Mouse (Mus musculus) neural tube, embryonic 11.5 days (tissue): Measurements from ENCODE around the gene Zer1. TPM values are rescaled to one million over a fixed set of nuclear protein-coding genes. Genes with fewer than 3 reads are reported as not detected.

Experiments used
- ATAC-seq: fragments of 200-750 bp; cut with Nextera tagmentation; 2 replicates; pipeline ENCODE4 v1.8.0; 2017; ENCODE audit warnings: moderate number of reproducible peaks, mild to moderate bottlenecking, moderate TSS enrichment, moderate library complexity; ENCODE audit not compliant: insufficient read depth, low FRiP score, low TSS enrichment
- DNase-seq: peaks from one replicate; pipeline ENCODE4 v3.0.0-alpha.2; 2015; ENCODE audit warnings: low spot score
- H3K27ac ChIP-seq: fragments of 300-500 bp; sonication (generic); 2 replicates; pipeline ENCODE4 v1.5.1; 2014; ENCODE audit warnings: low read depth, mild to moderate bottlenecking, low read length
- H3K27me3 ChIP-seq: fragments of 300-500 bp; sonication (generic); 2 replicates; pipeline ENCODE4 v1.6.1; 2014; ENCODE audit warnings: mild to moderate bottlenecking, low read length, mixed read lengths; ENCODE audit not compliant: control insufficient read depth, insufficient read depth
- H3K36me3 ChIP-seq: fragments of 300-500 bp; sonication (generic); 2 replicates; pipeline ENCODE4 v1.6.1; 2014; ENCODE audit warnings: mild to moderate bottlenecking, low read length, moderate library complexity, mixed read lengths; ENCODE audit not compliant: control insufficient read depth, insufficient read depth
- H3K4me1 ChIP-seq: fragments of 300-500 bp; sonication (generic); 2 replicates; pipeline ENCODE4 v1.6.1; 2014; ENCODE audit warnings: low read length, mixed read lengths; ENCODE audit not compliant: control insufficient read depth, insufficient read depth
- H3K4me2 ChIP-seq: fragments of 300-500 bp; sonication (generic); 2 replicates; pipeline ENCODE4 v1.6.1; 2014; ENCODE audit warnings: low read depth, mild to moderate bottlenecking, moderate library complexity
- H3K4me3 ChIP-seq: fragments of 300-500 bp; sonication (generic); 2 replicates; pipeline ENCODE4 v1.5.1; 2014; ENCODE audit warnings: low read depth, low read length
- H3K9ac ChIP-seq: fragments of 300-500 bp; sonication (generic); 2 replicates; pipeline ENCODE4 v1.6.1; 2014; ENCODE audit warnings: mild to moderate bottlenecking, low read length
- H3K9me3 ChIP-seq: fragments of 300-500 bp; sonication (generic); 2 replicates; pipeline ENCODE4 v1.6.1; 2016; ENCODE audit warnings: low read length; ENCODE audit not compliant: control insufficient read depth
- WGBS: fragments of 180-500 bp; shearing (Covaris S2); extraction: QIAGEN DNeasy Blood & Tissue Kit; methylation state at CpG from one replicate; pipeline ENCODE4 v1.1.7; 2014; 5-methylcytosine and 5-hydroxymethylcytosine counted together
- polyA plus RNA-seq: library from polyadenylated mRNA; unstranded; fragments of >200 nt; fragmentation: Nextera tagmentation; extraction: Ambion mirVana; gene quantifications from 2 replicates; pipeline ENCODE4 v1.2.1, GENCODE M21; 2014

Zer1 gene
- polyA plus RNA-seq, 1 experiment from 2014 or later = 5.4 TPM

DNA sequence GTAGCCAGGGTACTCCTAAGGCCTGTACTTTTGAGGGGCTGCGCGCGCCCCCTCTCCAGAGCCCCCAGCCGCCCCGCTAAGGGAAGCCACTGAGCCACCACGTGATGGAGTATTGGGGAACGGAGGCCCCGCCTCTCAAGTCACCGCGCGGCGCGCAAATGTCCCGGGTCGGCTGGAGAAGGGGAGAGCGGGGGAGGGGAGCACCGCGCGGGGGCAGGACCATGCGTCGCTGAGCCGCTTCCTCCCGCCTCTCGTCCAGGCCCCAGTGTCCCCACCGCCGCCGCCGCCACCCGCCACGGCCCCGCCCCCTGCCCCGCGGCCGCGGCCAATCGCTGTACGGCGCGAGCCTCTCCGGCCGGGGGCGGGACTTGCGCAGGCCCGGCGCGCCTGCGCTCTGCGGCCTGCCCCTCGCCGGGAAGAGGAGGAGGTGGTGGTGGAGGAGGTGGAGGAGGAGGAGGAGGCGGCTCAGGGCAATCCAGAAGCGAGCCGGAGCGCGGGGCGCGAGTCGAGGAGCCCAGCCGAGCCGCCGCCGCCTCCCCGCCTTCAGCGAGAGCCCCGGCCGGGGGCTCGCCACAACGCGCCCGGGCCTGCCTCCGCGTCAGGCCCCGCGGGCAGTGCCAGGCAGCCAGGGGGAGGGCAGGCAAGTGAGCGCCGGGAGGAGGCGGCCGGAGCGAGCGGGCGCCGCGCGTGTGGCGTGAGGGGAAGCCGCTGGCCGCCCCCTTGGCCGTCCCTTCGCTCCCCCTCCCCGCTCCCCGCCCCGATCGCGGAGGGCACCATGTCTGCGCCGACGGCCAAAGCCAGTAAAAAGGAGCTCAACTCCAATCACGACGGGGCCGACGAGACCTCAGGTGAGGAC is 58.1 kb downstream of the Zer1 start:
- peak overlapping the region; percentile 87 for H3K4me3 ChIP-seq
- peaks cover 21% of the 10 kb centered on the region for H3K4me1 ChIP-seq
- DNase-seq = peak; percentile 99
- peak overlapping the region; percentile 99 for H3K27ac ChIP-seq
- no peaks in the 10 kb centered on the region for H3K27me3 ChIP-seq
- peak; percentile 84 for ATAC-seq
- H3K9ac ChIP-seq = peak overlapping the region; percentile 100
- H3K9me3 ChIP-seq = no peaks in the 10 kb centered on the region
- WGBS = 0% methylated on average over 57 of the region's 101 CpGs
- peak overlapping the region; percentile 71 for H3K4me2 ChIP-seq
- H3K36me3 ChIP-seq = peaks cover 2% of the 10 kb centered on the region; the same call in 1 of the 2 replicates

- no peaks in the 10 kb centered on the region for H3K27me3 ChIP-seq
- H3K9me3 ChIP-seq = no peaks in the 10 kb centered on the region
- no peak for DNase-seq
- 0 out of 2 replicates have a peak overlapping the region, but pooled peaks have one; percentile 68 for H3K4me3 ChIP-seq
- no peaks in the 10 kb centered on the region for H3K36me3 ChIP-seq
- H3K4me2 ChIP-seq = peak overlapping the region; percentile 95; the same call in 1 of the 2 replicates
- no peak overlapping the region for H3K27ac ChIP-seq
- H3K9ac ChIP-seq = no peak overlapping the region
- ATAC-seq = no peak
- 36% methylated on average over 3 of the region's 3 CpGs for WGBS
- H3K4me1 ChIP-seq = peaks cover 21% of the 10 kb centered on the region
These were observed 60.1 kb downstream of the Zer1 start for GRCm38 (mm10) chr2:30064298-30064697.

DNA sequence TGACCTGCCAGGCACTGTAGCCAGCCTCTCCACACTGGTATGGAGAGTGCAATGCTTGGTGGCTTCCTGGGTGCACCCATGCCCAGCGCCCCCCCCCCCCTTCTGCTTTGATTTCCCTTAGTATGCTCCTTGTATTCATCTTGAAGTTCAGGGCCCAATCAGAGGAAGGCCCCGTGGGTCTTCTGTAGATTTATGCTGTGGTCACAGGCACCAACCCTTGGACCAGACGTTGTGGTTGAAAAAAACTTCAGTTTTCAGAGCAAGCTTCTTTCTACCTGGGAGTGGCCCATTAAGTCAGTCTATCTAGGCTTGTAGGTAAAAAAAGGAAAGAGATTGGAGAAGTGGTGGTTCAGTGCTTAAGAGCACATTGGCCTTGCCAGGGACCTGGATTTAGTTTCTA is 60.6 kb downstream of the Zer1 start:
- 5% methylated on average over 3 of the region's 3 CpGs for WGBS
- DNase-seq = no peak
- Histone ChIP-seq H3K9ac (no peak overlapping the region; the same call in none of the 2 replicates), H3K27ac (no peak overlapping the region), H3K4me2 (peak overlapping the region; percentile 95), H3K4me1 (peaks cover 21% of the 10 kb centered on the region), H3K4me3 (peak overlapping the region; percentile 68), H3K36me3 (no peaks in the 10 kb centered on the region), H3K9me3 (no peaks in the 10 kb centered on the region), H3K27me3 (no peaks in the 10 kb centered on the region)
- ATAC-seq = no peak

GRCm38 (mm10) chr2:30063235-30063634 is 61.1 kb downstream of the Zer1 start:
- Histone ChIP-seq H3K4me2 (peak overlapping the region; percentile 95), H3K4me3 (peak overlapping the region; percentile 68), H3K4me1 (peaks cover 18% of the 10 kb centered on the region), H3K36me3 (no peaks in the 10 kb centered on the region), H3K9me3 (no peaks in the 10 kb centered on the region), H3K27ac (peak overlapping the region; percentile 85; the same call in 1 of the 2 replicates), H3K9ac (peak overlapping the region; percentile 75), H3K27me3 (no peaks in the 10 kb centered on the region)
- ATAC-seq = no peak
- DNase-seq = no peak
- 4% methylated on average over 8 of the region's 8 CpGs for WGBS

DNA sequence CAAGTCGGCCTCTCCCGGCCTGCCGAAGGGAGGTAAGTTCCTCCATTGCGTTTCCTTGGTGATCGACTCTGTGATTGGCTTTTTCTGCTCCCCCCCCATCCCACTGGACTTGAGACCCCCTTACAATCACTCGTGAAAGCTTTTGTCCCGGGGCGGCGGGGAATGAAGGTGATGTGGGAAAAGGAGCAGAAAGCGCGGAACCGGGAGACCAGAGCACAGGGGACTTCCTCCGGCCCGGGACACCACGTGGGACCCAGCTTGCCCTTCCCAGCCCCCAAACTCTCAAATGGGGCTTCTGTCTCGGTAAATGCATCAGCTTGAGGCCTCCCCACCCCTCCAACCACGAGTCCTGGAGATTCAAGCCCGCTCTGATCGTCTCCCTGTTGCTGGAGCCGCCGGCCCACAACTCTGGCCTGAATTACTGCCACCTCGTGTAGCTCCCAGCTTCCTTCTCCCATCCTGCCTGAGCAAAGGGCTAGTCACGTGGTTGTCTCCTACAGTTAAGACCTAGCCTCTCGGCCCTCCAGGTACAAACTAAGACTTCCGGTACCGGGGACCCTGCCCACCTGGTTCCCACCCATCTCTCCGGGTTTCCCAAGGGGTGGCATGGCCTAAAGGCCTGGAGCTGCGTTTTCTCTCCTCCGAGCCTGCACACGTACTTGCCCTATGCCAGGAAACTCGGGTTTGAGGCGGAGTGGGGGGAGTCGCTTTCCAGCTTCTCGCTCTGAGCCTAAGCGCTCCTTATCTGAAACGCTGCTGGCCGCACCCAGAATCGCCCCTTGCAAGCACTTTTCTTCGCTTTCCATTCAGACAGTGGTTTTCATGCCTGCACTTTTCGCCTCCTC is 61.9 kb downstream of the Zer1 start:
- peak overlapping the region; percentile 75 for H3K9ac ChIP-seq
- DNase-seq = peak; percentile 73
- peak overlapping the region; percentile 68 for H3K4me3 ChIP-seq
- H3K27ac ChIP-seq = peak overlapping the region; percentile 85
- peaks cover 13% of the 10 kb centered on the region for H3K4me1 ChIP-seq
- H3K4me2 ChIP-seq = peak overlapping the region; percentile 95
- ATAC-seq = no peak
- under 1% methylated on average over 40 of the region's 40 CpGs for WGBS
- no peaks in the 10 kb centered on the region for H3K36me3 ChIP-seq
- H3K9me3 ChIP-seq = no peaks in the 10 kb centered on the region
- no peaks in the 10 kb centered on the region for H3K27me3 ChIP-seq

DNA sequence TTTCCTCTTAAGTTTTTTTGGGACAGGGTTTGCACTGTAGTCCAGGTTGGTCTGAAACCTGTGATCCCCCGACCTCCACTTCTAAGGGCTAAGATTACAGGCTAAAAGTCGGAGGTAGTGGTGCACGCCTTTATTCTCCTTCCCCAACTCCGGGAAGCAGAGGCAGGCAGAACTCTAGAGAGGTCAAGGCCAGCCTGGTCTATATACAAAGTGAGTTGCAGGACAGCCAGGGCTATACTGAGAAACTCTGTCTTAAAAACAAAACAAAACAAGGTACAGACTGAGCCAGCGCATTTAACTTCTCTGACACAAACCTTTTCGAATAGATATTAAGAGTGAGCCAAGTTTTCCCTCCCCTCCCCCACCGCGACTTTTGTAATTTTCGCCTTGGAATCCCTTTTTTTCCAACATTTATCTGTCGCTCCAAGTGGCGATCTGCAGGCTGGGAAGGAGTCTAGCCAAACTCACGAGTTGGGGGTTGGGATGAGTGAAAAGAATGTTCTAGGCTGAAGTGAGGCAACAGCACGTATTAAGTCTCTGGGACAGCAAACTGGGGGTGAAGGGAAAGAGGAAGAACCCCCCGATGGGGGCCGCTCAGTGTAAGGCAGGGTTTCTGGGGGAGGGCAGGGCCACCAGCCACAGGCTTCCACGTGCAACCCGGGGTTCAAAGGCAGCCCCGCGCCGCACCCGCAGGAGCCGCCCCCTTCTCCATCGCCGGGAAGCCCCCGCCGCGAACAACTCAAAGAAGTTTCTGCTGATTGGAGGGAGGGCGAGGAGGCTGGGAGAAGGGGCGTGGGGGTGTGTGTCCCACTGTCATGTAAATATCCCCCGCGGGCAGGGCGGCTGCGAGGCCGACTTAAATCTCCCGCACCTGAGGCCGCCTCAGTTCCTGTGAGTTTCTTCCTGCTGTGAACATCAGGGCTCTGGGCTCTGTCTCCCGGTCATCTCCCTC is 62.9 kb downstream of the Zer1 start:
- H3K27me3 ChIP-seq = no peaks in the 10 kb centered on the region
- no peaks in the 10 kb centered on the region for H3K9me3 ChIP-seq
- peaks cover 13% of the 10 kb centered on the region for H3K4me1 ChIP-seq
- ATAC-seq (0 out of 2 replicates have a peak, but pooled peaks have one; percentile 17), DNase-seq (peak; percentile 79)
- H3K27ac ChIP-seq = peak overlapping the region; percentile 85
- H3K4me2 ChIP-seq = peak overlapping the region; percentile 95
- H3K4me3 ChIP-seq = peak overlapping the region; percentile 68
- H3K9ac ChIP-seq = peak overlapping the region; percentile 75
- H3K36me3 ChIP-seq = no peaks in the 10 kb centered on the region
- WGBS = 10% methylated on average over 36 of the region's 37 CpGs

DNA sequence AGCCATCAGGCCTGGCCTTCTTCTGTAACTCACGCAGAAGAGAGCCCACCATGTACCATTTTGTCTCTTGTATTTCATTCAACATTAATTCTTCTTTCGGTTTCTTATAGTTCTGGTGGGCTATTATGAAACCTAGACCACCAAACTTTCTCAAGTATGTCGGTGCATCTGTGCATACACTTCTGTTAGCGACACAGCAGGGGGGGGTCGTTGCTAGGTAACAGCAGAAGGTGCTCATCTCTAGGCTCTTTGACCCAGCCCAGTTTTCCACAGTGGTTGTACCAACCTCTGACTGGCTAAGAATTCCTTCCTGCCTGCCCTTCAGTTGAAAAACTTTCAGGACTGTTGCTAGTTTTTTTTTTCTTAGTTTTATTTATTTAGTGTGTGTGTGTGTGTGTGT is 66.0 kb downstream of the Zer1 start:
- ATAC-seq (no peak), DNase-seq (peak; percentile 41)
- Histone ChIP-seq H3K4me2 (no peak overlapping the region), H3K36me3 (no peaks in the 10 kb centered on the region), H3K9me3 (no peaks in the 10 kb centered on the region), H3K27me3 (no peaks in the 10 kb centered on the region), H3K27ac (no peak overlapping the region), H3K9ac (no peak overlapping the region), H3K4me3 (no peak overlapping the region), H3K4me1 (peaks cover 5% of the 10 kb centered on the region)
- WGBS = 39% methylated on average over 5 of the region's 5 CpGs
